Mouse (Mus musculus) E14TG2a.4 (cell line): ENCODE measurements around the gene Rrp9.

Experiments used
- CTCF ChIP-seq: conservative IDR thresholded peaks from 2 replicates; pipeline ENCODE4 v1.5.1; 2014; ENCODE audit warnings: low read length
- POU5F1 ChIP-seq: IDR thresholded peaks from 2 replicates; pipeline ENCODE4 v1.6.1; 2014; ENCODE audit warnings: low read length, borderline replicate concordance

- no peak for TF ChIP-seq CTCF
- no peak for TF ChIP-seq POU5F1
Measured at GRCm38 (mm10) chr9:106450661-106451060, 25.1 kb upstream of the Rrp9 start.
